Mouse (Mus musculus) right cerebral cortex, postnatal 14 days (tissue): ENCODE measurements around the gene Commd1.

Source experiments
- DNase-seq: peaks from one replicate; pipeline ENCODE4 v3.0.0; 2022

The Commd1 gene

DNA sequence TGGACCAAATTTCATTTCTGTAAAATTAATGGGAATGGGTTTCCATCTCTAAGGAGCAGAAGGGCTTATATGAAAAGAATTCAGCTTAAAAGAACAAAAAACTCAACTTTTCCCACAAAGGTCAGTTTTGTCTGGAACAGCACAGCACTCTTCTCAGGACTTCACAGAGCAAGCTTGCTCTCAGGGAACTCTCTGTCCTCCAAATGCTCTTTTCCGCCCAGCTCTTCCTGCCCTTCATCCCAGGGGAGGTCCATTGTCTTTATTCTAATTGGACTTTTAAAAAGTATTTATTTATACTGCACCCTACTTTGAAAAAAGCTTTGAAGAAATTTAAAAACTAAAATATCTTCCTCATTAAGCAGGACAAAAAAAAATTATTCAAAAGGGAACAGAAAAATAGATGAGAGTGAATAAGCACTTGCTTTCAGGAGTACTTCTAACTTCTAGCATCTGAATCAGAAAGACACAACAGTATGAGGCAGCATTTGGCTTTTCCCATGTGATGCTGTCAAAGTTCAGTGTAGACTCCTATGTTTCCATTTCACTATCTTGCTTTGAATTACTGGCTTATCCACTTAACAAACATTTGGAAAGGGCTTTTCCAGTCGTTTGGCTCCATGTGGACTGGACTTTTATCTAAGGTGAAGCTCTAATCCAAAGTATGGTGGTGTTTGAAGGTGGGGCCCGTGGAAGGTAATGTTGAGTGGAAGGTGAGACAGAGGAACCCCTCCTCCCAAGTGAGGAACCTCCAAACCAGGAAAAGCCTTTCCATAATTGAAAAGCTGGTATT lies 101.6 kb downstream of the Commd1 start:
- DNase-seq: no peak

DNA sequence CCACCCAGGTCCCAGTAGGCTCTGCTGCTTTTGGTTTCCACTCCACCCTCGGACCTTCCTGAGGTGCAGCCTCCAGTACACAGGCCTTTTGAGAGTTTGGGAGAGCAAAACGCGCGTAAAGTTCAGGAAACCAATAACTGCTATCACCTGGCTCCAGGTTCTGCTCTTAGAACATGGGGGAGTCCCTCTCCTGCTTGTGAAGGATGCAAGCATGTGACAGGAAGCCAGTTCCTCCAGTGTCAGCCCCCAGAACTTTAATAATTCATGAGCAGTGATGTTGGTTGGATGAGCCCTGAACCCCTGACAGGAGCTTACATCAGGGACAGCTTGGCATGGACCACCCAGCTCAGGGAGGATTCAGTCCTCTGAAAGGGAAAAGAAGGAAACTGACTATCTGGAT lies 102.5 kb downstream of the Commd1 start:
- DNase-seq: no peak

DNA sequence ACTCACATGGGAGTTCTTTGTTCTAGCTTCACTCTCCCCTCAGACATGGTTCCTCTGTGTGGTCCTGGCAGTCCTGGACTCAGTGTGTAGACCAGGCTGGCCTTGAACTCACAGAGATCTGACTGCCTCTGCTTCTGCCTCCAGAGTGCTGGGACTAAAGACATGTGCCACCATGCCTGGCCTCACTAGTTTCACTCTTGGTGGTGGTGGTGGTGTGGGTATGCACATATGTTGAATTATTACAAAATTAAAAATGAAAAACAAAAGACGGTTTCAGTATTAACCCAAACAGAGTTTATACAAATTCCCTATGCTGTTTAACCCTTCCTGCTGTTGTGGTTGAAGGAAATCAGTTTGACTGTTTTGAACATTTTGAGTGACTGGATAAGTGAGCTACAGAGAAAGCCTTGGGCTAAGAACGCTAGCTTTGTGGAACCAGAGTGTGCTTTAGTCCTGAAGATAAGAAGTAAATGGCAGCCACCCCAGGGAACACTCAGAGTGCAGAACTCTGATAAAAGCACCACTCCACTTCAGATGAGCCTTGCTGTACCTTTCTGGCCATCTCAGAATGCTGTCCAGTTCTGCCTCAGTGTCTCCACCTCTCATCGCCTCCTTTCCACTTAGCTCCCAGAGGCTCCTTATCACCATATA lies 105.4 kb downstream of the Commd1 start:
- no peak for DNase-seq

DNA sequence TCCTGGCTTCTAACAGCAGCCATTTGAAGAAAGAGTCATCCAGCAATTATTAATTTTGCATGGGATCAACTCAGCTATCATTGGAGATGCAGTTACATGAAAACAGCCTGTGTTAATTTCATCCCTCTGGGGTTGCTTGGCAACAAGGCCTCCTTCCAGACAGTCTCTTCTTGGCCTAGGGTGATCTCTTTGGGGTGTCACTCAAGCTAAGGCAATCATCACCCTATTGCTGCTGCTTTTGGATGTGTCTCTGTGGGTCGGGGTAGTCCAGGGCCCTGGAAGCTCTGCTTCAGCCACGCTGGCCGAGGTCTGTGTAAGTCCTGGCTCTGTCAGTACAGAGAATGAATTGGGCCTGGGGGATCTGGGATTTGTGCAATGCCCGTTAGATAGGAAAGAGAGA lies 106.9 kb downstream of the Commd1 start:
- DNase-seq: no peak

DNA sequence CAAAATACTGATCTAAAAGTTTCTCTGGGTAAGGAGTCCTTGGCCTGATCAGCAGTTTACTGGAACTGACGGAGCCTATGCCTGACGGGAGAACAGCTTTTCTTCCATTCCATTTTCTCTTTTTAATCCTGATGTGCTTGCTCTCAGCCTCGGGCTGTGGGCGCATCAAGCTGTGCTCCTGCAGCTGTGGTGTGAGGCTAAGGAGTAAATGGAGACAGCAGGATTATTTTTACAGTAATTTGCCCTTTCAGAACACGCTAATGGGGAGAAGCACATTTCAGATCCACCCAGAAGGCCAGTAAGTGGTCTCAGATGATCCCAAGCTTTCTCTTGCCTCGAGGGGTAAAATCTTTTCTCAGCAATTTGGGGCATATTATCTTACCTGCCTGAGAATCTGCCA lies 107.4 kb downstream of the Commd1 start:
- no peak for DNase-seq

DNA sequence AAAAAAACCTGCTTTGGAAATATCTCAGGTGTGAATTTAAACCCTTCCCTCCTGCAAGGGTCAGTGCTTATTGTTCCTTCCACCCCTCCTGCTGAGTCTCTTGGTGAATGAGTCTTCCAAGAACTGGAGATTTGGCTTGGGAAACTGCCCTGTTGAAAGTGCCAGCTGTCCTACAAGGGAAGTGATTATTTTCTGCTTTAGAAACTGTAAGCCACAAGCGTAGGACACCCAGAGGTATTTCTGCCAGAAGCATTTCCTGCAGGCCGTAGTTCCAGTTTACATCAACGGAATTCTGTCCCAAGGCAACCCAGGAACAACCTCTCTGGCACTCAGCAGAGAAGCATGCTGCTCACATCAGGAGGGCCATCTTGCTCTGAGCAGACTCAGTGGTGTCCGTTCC lies 108.8 kb downstream of the Commd1 start:
- DNase-seq: no peak

DNA sequence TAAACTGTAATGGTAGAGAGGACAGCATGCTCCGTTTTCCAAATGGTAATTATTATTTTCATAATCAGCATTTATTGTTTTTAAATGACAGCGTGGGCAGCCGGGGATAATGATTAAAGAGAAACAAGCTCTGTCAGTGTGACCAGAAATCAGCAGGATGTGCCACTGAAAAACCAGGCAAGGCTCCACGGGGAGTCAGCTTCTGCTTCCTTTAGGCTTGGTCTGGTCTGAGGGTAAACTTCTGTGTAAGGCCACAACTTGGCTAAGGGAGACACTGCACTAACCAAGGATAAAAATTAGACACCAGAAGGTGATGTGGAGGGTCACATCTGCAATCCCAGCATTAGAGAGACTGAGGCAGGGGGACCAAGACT lies 109.9 kb downstream of the Commd1 start:
- DNase-seq: no peak

DNA sequence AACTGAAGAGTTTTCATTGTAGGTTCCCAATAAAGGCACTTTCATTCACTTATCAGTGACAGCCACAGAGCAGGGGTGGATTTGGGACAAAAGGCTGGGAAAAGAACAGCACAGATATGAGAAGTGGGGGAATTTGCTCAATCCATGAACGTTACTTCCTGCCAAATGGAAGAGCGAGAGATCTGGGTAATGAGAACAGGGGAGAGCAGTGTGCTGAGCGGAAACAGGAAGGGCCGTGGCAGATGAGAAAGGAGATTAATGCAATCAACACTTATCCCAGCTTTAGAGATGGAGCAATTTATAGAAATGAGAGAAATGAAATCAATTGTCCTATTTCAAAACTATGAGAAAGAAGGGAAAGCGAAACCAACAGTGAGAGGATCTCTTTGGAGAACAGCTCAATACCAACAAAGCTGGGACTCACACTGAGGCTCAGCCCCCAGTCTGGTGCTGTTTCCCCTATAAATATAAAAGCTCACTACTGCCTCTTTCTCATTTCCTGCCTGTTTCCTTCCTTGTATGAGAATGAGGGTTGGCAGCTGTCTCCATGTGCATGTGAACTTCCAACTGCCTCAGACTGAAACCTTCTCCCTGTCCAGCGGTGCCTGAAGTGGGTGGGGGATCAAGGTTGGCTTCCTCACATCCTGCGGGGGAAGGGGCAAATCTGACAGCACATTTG lies 110.4 kb downstream of the Commd1 start:
- DNase-seq: no peak

DNA sequence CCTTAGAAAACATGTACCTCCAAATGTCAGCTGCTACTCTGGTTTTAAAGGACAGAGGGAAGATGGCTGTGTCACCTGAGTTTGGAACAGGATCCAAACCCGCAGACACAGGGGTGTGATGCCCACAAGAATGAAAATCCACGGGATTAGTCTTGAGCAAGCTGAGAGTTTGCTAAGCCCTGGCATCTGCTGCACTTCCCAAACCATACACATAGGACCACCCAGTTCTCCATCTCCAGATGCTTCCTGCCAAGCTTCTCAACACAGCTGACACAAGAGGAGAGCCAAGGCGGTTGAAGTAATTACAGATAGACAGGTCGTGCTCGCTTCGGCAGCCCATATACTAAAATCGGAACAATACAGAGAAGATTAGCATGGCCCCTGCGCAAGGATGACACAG lies 113.6 kb downstream of the Commd1 start:
- DNase-seq: no peak

DNA sequence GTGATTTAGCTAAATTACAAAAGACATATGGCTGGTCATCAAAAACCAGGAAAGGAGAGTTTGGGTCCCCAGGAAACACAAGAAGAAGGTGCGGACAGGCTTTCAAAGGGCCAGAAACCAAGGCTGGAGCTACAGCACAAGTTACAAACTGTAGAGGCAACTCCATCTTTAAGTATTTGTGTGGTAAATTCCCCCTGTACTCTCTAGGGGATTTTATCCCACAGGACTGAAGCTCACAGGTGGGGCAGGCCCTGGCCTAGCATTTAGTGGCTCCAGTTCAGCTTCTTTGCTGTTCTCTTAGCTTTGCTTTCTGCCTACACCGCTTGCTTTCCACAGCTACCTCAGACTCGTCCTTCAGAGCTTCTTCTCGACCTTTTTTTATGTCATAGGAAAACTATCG lies 114.5 kb downstream of the Commd1 start:
- DNase-seq: no peak

DNA sequence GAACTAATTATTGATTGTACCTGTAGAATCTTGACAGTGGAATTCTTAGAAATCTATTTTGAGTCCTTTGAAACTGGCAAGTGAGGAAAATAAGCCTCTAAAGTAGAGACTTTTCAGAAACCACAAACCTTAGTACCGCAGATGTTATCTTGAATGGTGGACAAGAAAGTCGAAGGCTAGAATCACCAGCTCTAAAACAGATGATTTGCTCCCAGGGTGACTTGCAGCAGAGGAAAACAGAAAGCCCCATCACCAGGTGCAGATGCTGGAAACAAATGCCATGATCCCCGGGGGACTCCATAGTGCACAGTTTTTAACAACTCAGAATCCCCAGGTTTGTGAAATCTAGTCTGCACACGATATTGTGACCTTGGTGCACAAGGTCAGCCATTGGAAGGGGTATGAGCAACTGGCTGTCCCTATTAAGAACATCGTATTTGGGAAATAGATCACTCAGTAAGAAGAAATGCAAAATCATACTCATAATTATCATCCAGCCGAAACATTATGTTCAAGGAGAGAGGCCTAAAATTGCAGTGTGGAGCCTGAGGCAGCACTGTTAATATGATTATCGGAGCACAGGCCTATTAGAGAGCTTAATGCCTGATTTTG lies 116.4 kb downstream of the Commd1 start:
- DNase-seq: no peak

DNA sequence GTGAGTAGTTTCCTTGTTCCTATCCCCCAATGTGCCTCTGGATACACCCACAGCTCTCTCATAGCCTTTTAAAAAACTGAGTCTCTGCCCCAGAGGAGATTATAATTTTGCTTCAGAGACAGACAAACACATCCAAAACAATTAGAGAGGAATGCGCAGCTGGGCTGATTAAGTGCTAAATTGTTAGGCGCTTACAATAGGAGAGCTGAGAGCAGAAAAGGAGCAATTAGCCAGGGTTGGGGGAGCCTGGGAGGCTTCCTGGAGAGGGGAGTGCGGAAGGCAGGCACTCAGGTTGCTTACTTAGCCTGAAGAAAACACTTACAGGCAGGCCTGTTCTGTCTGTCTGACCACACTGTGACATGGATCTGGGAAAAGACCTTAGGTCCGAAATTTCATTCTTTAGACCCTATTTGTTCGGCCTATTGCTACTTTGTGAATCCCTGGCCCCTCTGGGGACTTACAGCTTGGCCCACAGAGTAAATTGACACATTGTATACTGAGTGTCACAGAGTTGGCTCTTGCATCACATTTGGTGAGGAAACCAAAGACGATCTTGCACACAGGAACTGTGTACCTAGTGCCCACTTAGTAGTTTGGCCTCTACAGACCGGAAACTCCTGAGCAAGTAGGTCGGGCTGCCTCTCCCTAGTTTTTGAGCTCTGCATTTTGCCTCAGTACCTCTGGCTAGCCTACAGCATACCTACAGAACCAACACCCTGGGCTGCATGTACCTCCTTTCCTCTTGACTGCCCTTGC lies 117.7 kb downstream of the Commd1 start:
- DNase-seq: no peak

DNA sequence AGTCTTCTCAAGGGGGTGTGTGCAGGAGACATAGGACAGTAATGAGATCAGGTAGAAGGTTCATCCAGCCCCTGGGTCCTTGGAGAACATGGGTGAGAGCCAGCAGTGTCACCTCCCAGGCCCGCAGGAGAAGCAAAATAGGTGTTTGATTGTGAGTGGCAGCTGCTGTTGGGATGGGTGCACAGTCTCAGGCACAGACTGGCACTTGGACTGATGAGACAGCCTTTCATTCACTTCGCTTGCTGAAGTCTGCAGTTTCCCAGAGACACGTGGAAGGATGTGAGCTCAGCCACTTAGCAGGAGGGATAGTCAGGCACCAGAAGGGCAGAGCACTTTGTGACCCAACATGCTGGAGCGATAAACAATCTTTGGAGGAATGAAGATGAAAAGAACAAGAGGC lies 118.6 kb downstream of the Commd1 start:
- DNase-seq: no peak

DNA sequence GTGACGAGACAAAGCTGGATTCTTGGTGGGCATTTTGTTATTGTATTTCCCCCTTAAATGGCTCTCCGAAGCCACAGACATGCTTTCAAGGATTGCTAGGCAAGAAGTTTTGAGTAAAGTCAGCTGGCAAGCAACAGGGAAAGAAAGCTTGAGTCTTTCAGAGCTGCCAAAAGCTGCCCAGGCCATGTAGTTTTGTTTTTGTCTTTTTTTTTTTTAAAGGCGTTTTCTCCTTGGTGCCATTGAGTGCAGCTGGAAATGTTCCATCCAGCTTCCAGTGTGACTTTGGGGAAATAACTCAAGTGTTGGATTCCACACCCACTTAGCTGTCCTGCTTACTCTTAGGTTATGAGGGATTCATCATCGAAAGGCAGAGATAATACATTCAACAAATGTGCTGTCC lies 120.9 kb downstream of the Commd1 start:
- no peak for DNase-seq

DNA sequence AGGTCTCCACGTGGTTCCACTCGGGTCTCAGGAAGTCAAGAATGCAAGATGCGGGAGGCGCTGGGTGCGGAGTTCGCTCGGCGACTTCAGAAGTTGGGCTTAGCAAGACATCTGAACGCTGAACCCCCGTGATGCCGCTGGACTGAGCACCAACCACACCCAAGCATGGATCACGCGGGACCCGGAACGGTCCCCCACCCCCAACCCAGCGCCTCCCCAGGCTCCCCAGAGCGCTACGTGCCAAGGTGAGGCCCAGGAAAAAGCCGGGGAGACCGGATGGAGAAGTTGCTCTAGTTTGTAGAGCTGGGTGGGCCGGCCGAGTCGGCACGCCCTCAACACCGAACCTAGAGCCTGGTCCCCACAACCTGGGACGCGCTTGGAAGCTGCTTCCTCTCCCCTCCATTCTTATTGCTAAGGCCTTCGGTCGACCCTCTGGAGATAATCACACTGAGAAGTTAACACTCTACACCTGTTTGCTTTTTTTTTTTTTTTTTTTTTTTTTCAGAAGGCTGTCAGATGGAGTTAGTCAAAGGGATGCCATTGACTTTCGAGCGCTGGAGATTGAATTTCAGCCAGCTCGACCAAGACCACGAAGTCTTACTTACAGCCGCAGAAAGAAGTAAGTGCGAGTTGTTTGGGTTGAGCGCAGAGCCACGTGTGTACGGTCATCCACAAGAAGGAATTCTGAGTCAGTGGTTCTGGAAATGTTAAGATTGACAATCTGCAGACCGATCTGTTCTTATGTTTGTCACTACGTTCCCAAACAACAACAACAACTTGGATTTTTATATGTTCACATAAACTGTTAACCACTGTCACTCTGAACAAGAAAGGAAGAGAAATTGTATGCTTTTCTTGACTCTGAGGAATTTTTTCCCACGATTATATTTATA lies 121.6 kb downstream of the Commd1 start, which contains the start of gene B3gnt2:
Gene B3gnt2, minus strand, starts transcription at position 627 of the 893 bp plus-strand sequence.
- no peak for DNase-seq

DNA sequence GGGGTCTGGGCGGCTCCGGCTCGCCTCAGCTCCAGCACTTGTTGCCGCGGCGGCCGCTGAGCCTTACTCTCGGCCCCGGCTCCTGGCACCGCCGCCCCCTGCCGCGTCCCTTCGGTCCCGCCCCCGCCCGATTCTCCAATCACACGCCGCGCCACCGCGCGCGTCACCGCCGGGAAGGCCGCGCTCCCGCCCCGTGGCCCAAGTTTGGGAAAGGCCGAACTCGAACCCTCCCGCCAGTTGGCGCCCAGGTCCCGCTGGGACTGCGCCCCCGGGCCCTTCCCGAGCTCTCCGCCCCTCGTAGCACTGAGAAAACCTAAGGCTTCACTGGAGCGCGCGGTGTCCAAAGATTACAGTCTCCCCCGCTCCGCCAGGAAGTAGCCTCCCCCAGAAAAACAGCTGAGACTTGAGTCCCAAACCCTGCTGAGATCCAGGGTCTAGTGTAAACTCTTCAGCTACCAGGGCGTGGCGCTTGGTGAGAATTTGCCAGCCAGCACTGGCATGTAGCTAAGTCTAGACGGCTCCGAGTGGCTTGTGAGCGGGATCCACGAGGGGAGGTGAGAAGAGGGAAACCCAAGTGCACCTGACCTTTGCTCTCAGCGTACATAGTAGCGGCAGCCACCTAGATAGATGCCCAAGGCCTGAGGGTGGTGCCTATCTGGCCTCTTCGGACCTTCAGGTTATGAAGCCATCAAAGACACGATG lies 122.4 kb downstream of the Commd1 start:
- DNase-seq: peak; percentile 77

DNA sequence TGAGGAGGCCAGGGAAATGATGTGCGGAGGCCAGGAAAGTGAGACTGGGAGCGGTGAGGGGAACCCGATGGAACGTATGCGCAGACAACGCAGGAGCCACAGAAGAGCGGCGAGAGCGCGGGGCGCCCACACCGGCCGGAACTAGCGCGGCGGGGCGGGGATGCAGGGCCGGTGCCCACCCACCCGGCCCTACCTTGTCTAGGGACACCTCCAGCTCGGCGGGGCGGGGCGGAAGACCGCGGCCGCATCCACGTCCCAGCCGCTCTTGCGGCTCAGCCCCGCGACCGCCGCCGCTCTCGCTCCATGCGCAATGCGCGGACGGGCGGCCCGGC lies 122.9 kb downstream of the Commd1 start:
- no peak for DNase-seq

DNA sequence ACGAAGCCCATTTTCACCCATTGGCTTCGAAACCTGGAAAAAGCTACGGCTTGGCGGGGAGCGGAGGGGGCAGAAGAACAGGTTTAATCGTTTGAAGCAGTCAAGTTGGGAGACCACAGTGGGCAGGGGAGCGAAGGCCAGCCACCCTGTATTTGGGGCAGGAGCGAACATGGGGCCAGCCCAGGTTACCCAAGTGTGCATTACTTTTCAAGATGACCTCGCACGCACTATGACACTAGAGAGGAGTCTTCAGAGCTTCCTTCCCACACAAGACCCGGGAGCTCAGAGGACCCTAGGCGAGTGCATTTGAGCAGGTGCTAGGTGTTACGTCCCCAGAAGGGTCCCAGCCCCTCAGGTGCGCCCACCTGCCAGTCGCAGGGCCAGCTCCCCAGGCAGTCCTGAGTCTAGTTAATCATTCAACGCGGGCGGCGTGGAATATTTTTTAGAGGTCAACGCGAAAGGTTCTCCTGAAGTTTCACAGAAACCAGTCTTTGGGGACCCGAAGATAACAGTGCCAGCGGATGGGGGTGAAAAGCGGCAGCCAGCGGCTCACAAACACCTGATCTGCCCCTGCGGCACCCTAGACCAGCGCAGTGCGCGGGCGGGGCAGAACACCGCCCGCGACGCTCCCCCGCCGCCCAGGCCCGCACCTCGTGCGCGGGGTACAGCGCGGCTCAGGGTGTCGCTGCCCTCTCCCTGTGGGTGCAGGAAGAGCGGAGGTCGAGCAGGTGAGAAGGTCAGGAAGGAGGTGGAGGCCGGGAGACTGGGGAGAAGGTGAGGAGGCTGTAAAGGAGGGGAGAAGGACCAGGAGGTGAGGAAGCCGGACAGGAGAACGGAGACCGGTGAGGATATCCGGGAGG lies 123.5 kb downstream of the Commd1 start:
- no peak for DNase-seq

DNA sequence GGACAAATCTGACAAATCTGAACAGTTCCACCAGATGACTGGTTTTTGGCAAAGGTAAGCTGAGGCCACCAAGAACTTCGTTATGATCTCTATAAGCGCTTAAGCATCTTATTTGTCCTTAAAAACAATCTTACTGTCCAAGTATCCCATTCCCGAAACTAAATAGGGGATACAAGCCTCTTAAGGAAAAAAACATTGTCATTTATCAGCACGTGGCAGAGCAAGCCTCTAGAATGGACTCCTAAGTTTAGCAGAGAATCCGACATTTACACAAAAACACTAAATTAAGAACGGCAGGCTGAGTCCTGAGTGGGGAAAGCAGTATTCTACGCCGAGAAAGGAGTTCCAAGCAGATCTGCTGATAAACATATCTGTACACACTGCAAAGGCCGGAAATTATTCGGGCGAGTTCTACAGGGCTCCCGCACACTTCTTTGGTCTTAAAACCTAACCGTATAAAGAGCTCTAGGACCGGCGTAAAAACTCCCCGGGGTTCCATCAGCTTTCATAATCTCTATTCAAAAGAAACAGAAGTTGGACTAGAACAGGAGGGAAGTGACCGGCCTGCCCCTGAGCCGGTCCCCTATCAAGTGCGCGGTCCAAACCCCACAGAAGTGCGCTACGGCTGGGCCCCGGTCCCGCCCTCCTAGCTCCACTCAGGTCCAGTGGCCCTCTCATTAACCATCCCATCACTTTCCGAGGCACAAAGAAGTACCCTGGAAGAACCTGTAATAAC lies 124.3 kb downstream of the Commd1 start:
- no peak for DNase-seq
